Mouse (Mus musculus): ENCODE data around the gene Gm42906.

- TF ChIP-seq CTCF (IDR thresholded peaks at IDR 0.05): no peak
- no peak for TF ChIP-seq EP300 (IDR thresholded peaks at IDR 0.05)
These were observed 293.8 kb downstream of the Gm42906 start for GRCm38 (mm10) chr5:151134202-151134601.

All from lung, postnatal 0 days (tissue).